Mouse (Mus musculus) frontal cortex, postnatal 10 days (tissue): Measurements from ENCODE around the gene Col2a1.

Experiments
- DNase-seq, 2 experiments: peaks; one replicate each; pipeline ENCODE4 v3.0.0; 2022; ENCODE audit warnings: low spot score in 2 of 2, mixed read lengths in 1 of 2

The Col2a1 gene

GRCm38 (mm10) chr15:97927018-97927417 is 77.5 kb downstream of the Col2a1 start:
- no peak for DNase-seq
